Mouse (Mus musculus) adrenal gland (tissue): ENCODE measurements around the gene Tgm1.
"Not testable (repeated sequence)": the region's sequence is repeated elsewhere in the genome, so short reads cannot be mapped to it uniquely, and the experiment has no call there.

Source experiments
- intact Hi-C: fragments of 180-260 bp; cut with DNase I; formaldehyde crosslinking; loops from one replicate; pipeline ENCODE4 v1.15.1; 2025
- long read RNA-seq, 2 experiments: library from polyadenylated mRNA; unstranded; transcript quantifications; one replicate each; pipeline ENCODE4 v2.0.0; 2020; ENCODE audit warnings: borderline replicate concordance in 1 of 2; ENCODE audit not compliant: insufficient replicate concordance in 1 of 2

Gene Tgm1
- long read RNA-seq, experiment 1, result 0 reads
- long read RNA-seq, experiment 2, result 0 reads

DNA sequence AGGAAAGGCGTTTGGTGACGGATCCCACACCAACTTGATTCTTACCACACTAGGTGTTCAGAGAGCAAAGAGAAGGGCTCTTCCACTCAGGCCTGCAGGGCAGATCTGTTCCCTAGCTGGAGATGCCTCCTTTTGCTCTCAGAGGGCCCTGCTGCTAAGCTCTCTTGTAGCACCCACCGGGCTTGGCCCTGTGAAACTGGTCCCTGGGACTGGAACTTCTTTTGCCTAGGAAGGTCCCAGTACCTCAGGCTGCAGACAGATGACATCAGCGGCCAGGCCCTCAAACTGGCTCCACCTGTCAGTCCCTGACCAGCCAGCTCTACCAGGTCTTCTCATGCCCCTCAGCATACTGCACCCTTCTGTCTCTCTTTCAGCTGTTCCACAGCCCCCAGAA is at the start of gene Tgm1:
TSS of gene Tgm1 (minus strand) at position 198 of the 394 bp plus-strand sequence.
- intact Hi-C loops, result no loop called here

DNA sequence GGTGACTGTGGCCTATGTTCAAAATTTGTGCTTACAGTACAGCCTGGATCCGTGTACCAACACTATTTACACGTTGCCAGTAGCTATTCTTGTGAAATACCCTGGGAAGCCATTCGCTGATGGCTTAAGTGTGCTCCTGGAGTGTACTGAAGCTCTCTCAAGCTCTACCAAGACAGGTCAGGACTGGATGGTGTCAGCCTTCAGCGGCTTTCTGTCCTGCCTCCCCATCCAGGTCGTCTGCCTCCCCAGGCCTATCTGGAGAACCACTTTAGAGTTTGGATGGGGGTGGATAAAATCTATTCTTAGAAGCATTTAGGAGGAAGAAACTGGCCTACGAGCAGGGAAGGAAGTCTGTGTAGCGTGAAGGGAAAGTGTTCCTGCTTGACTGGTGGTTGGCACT is 49.4 kb upstream of the Tgm1 start:
- intact Hi-C loops, result no loop called here

DNA sequence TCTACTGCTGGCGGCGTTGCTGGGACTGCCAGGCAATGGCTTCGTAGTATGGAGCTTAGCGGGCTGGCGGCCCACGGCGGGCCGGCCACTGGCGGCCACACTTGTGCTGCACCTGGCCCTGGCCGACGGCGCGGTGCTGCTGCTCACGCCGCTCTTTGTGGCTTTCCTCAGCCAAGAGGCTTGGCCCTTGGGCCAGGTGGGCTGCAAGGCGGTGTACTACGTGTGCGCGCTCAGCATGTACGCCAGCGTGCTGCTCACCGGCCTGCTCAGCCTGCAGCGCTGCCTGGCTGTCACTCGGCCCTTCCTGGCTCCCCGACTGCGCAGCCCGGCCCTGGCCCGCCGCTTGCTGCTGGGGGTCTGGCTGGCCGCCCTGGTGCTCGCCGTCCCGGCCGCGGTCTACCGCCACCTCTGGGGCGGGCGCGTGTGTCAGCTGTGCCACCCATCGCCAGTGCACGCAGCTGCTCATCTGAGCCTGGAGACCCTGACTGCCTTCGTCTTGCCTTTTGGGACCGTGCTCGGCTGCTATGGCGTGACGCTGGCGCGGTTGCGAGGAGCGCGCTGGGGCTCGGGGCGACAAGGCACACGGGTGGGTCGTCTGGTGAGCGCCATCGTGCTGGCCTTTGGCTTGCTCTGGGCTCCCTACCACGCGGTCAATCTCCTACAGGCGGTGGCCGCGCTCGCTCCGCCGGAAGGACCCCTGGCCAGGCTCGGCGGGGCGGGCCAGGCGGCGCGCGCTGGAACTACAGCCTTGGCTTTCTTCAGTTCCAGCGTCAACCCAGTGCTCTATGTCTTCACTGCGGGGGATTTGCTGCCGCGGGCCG is 48.5 kb upstream of the Tgm1 start:
- intact Hi-C loops, result no loop called here

DNA sequence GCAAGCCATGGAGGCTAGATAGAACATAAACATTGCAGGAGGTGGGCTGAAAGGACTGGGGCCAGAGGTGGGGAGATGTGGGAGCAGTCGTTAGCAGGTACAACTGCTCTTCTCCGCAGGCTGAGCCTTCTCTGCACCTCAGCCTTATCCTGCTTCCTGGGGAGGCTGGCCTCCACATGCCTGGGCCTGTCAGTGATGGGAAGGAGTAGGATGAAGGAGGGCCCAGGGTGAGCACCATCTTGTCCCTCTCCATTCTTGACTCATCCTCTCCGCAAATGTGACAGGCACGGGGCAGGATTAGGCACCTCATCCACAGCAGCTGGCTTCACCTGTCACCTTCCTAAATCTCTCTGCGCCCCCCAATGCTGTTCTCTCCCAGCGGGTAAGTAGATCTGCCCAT is 47.4 kb upstream of the Tgm1 start, which contains the start of gene Ltb4r2:
TSS of gene Ltb4r2 (plus strand) at position 266 of the 400 bp plus-strand sequence.
- intact Hi-C loops, result no loop called here

DNA sequence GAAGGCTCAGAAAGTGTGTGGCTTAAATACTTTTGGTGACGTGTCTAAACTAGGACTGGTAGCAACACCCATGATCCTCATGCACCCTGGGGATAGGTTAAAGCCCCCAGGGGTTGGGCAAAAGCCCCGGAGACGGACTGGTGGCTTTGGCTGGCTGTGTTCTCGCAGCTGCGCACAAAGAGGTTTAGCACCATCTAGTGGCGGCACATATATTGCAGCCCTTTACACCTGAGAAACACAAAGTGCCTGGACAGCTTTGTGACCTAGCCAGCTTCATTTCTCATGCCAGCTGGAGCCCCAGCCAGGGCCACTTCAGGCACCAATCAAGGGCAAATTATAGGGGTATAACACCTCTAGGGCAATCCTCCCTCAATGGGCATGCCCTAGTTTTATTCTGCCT is 46.4 kb upstream of the Tgm1 start:
- intact Hi-C loops, result not testable (repeated sequence)

DNA sequence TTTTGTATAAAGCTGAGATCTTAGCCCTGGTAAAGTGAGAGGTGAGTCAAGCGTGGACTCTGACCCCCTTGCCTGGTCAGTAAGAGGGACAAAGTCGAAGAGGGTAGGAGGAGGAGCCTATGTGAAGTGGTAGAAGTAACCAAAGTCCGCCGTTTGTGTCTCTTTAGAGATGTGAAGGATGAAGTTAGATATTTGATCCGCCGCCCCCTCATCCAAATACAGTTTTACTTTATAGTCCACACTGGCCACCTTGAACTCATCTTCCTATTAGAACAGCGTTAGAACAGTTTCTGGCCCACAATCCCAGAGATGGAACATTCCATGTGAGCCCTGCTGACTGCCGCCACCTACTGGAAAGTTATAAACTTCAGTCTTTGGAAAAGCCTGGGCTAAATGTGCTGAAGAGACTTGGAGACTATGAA is 44.6 kb upstream of the Tgm1 start, which contains the start of gene Cideb:
TSS of gene Cideb (minus strand) at position 96 of the 422 bp plus-strand sequence.
- intact Hi-C loops, result loop anchor here (5.0 kb wide), 1 partner anchor 131 kb away; no protein-coding TSS in a partner anchor

DNA sequence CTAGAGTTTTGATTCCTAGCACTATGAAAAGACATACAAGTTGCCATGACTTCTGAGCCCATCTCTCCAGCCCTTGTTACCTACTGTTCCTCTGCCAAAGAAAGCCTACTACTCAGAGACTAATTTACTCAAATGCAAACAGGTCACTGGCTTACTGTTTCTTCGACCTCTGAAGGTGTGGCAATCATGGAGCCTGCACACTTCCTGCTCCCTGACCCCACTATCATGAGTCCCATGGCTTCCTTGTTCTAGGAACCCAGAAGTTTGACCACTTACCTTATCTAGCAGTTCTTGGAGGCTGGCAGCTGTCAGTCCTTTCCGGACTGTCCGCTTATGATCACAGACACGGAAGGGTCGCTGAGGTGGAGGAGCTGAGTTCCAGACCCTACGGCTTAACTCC is 43.8 kb upstream of the Tgm1 start:
- intact Hi-C loops, result loop anchor here (5.0 kb wide), 1 partner anchor 130 kb away; no protein-coding TSS in a partner anchor

DNA sequence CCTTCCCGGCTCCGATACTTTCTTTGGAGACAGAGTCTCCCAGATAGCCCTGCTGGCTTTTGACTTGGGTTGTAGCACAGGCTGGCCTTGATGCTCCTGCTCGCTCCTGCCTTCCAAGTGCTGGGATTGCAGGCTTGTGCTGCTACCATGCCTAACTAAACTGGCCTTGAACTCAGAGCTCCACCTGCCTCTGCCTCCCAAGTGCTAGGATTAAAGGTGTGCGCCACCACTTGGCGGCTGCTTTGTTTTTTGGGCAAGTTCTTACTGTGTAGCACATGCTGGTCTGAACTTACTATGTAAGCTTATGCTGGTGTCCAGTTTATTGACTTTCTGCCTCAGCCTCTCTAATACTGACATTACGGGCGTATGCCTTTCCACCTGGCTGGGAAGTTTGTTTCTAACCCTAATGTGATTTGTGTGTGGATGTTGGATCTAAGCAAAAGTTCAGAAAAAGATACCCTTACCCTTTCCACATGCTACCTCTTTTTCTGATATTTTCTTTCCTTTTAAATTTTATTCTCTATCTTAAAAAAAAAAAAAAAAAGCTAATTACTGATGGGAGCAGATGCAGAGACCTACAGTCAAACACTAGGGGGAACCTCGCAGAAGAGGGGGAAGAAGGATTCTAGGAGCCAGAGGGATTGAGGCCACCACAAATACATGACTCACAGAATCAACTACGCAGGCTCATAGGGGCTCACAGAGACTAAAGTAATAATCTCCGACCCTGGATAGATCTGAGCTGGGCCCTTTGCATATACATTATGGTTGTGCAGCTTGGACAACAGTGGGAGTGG is 33.5 kb upstream of the Tgm1 start:
- intact Hi-C loops, result no loop called here

DNA sequence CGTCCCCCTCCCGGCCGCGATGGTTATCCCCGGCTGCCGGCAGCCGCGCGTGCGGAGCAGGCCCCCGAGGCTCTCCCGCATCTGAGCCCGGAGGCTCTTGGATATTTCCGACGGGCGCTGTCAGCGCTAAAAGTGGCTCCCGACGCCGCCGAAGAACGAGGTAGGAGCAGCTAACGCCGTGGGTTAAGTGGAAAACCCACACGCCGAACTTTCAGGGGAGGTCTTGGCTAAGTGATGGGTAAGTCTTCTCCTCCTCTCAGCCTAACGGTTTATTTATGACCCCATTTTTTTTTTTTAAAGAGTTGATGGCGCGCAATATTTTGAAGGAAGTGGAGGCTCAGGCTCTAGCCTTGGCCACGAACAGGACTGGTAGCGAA is 32.1 kb upstream of the Tgm1 start:
- intact Hi-C loops, result loop anchor here (2.0 kb wide), 1 partner anchor 111 kb away; the partner anchor contains the start of gene Ipo4

DNA sequence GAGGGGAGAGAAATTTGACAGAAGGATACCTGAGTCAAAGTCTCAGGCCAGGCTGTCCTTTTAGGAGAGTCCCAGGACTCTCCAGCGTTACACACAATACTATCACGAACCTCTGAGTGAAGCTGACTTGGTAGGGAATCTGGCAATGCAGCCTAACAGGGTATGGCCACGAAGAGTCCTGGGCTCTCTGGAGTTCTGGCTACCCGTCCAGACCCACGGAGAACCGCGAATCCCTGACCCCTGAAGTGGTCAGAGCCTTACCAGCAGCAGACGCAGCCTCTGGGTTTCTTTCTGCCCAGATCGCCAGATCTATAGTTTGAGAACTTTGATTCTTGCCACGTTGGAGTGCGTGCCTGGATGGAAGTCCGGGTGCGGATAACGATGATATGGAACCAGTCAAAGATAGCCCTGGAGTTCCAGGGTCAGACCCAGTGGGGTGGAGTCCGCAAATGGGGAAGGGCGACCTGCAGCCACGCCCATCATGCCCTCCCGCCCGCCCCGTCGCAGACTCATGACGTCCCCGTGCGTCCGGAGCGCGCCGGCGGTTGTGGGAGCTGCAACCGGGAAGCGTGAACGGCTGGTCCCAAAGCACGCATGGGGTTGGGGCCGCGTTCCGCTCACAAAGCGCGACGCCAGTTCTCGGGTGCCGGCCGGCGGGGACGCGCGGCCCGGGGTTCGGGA is 31.6 kb upstream of the Tgm1 start, which contains the start of the genes Dhrs1 and Nop9:
TSS of gene Dhrs1 (minus strand) at position 511 of the 681 bp plus-strand sequence.
TSS of gene Nop9 (plus strand) at position 514 of the 681 bp plus-strand sequence.
- intact Hi-C loops, result loop anchor here (2.0 kb wide), 1 partner anchor 111 kb away; the partner anchor contains the start of gene Ipo4

DNA sequence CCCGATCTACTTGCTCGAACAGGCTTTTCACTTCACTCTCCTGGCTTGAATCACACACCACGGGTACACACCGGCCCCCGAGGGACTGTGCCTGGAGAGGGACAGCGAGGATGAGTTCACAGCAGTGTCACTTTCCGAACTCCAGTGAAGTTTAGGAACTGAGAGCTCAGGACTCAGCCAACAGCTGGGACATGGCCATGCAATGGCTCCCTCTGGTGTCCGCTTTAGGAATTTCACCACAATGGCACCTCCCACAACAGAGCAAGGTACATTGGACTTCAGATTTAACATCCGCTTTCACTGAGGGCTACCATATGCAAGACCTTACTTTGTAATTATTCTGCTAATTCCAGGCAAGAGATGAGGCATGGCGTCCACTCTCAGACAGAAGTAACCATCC is 30.0 kb upstream of the Tgm1 start:
- intact Hi-C loops, result loop anchor here (2.0 kb wide), 2 partner anchors 59 to 109 kb away; partner anchors contain the start of gene Ipo4

DNA sequence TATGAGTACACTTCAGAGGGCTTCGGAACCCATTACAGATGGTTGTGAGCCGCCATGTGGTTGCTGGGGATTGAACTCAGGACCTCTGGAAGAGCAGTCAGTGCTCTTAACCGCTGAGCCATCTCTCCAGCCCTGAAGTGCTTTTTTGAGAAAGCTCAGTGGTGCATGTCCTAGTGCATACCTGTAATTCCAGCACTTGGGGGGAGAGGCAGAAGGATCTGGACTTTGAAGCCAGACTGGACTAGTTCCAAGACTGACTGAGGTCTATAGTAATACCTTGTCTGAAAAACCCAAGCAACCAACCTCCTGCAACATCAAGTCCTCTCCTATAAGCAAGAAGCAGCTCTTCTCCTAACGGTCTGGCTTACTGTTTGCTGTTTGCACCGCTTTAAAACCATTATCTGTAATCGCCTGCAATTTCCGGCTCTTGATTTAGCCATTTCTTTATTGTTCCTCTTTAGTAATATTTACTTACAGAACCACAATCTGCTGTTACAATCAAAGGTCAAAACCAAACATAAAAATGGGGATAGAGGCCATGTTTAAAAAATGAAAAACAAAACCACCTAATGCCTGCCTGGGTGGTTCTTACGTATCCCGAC is 23.5 kb upstream of the Tgm1 start:
- intact Hi-C loops, result no loop called here

DNA sequence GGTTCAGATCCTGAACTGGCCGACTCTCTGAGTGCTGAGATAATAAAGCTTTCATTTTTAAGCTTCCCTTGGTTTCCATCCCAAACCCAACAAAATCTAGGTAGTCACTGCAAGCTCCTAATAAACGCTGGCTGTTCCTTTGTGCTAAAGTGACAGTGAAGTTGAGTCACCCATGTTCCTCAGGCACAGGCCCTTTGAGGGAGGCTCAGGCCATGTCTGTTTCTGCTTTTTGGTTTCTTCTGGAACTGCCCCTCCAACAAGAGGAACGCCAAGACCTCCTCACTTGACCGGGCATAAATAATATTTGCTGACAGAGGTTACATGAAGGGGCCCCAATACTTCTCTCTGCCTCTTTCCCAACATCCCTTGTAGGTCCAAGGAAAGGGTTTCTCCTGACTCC is 22.0 kb upstream of the Tgm1 start:
- intact Hi-C loops, result no loop called here

DNA sequence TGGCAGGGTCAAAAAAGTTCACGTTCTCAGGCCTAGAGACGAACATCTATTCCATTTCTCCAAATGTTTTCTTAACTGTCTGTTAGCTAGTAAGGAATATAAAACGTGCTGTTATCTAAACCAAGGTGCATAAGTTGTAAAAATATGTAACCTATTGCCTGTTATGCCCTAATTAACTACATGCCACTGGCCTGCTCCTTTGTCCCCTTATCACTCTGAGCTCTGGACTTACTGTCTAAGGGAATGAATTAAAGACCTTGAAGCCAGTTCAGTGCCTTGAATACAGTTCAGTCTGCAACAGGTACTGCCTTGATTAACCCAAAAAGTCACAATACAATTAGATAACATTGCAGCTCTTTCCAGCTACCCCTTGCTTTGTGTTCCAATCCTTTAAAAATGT is 21.6 kb upstream of the Tgm1 start:
- intact Hi-C loops, result no loop called here

DNA sequence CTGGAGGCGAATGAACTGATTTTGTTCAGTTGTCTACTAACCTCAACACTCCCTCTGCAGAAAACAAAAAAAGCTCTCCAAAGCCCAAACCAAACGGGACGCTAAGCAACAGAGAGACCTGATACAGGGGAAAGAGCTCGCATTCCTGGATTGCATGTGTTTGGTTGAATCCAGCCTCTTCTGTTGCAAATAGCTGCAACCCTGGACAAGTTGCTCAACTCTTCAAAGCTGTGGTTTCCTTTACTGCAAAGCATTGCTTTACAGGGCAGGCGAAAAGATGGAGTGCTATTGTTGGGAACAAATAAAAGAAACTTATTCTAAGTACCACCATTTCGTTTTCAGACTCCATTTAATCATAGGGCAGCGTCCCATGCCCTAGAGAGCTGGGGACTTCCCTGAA is 21.1 kb upstream of the Tgm1 start:
- intact Hi-C loops, result no loop called here

DNA sequence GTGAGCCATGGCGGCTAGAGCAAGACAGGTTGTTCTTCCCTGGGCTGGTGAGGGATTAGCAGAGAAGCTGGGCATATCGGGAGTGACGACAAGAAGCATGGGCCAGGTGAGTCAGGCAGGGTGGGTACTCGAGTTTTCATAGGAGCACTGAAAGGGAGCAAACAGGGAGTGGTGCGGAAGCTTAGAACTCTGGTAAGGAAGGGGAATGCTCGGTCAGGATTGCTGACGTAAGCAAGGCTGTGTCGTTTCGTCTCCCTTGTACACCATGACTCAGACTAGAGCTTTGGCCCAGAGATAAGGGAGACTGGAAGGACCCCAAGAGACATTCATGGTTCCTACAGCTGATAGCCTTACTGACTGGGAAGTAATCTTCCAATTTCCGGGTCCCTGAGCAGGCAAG is 20.2 kb upstream of the Tgm1 start:
- intact Hi-C loops, result no loop called here

DNA sequence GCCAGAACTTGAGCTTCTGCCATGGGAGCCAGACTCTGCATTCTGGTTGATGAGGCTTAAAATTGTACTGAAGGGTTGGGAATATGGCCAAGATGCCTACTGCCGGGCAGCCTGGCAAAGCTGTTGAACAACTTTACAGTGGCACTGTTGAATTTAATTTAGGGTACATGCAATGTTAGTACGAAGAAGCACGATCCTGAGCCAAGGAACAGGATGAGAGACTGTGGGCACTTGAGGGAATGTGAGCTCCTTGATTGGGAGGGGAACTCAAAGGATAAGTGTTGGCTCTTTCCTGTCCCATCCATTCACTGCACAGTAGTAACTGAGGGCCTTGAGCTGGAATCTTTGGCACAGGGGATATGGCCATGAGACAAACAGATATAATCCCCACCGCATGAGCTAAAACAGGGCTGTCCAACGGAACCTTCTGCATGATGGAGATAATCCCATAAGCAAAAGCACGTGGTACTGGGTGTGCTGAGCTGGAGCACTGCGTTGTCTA is 16.9 kb upstream of the Tgm1 start:
- intact Hi-C loops, result no loop called here

DNA sequence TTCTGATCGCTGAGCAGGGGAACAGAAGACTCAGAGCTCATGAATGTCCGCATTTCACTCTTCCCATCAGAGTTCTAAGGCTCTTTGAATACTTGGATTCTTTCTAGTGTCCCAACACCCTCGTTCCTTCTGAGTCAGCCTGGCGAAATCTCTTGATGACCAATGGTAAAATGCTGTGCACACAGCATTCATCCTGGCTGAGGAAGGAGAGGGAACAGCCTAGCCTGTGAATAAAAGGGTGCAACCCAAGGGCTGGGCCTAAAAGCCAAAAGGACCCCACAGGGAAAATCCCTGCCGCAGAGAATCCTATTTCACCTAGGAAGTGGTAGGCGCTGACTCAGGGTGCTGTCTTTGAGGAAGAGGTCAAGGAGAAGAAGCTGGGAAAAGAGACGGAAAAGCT is 16.4 kb upstream of the Tgm1 start:
- intact Hi-C loops, result no loop called here

DNA sequence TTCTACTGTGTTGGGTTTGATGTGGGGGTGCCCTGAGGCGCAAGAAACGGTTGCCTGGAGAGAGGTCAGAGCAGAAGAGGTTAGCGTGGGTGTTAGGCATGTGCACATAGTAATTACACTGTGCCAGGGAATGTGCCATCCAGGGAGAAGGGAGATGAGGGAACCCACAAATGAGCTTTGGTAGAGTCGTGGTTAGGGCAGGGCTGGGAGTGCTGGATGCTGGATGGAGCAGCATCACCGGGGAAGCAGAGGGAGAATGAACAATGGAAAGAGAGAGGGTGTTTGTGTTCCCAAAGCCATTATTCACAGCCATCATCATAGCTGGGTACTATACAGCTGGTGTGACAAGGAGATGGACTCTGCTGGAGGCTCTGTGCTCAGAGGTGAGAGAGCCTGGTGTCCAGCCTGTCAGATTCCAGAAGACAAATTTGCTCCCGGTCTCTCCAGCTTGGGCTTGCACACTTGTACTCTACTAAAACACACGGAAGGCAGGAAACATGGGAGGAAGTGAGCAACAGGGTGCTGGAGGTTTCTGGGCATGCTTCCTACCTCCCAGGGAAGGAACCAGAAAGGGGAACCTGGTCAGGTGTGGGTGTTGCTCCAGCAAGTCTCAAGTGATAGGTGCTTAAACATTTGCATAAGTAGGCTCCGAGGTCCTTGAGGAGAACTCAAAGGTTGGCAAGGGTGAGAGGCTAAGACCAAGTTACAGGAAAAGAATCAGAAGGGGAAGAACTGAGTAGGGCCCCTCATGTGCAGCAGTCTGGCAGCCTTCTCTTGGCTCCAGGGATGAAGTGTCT is 14.4 kb upstream of the Tgm1 start:
- intact Hi-C loops, result no loop called here

DNA sequence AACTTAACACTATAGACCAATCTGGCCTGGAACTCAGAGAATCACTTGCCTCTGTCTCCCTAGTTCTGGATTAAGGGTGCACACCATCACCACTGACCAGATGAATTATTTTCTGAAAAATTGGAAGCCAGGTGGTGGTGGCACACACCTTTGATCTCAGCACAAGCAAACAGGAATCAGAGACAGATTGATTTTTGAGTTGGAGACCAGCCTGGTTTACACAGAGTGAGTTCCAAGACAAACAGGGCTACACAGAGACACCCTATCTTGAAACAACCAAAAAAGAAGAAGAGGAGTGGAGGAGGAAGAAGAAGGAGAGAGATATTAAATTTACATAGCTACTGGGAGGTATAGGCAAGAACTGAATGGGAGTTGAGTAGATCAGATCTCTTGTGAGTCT is 12.5 kb upstream of the Tgm1 start:
- intact Hi-C loops, result no loop called here
